Mouse (Mus musculus) myocyte (in vitro differentiated cells): Measurements from ENCODE around the gene Anxa8. TPM values are rescaled to one million over a fixed set of nuclear protein-coding genes. Genes with fewer than 3 reads are reported as not detected.

Experiments used
- H3K27me3 ChIP-seq: one replicate; pipeline ENCODE4 v1.6.1; 2011; ENCODE audit not compliant: control insufficient read depth, insufficient read depth, insufficient read length
- H3K36me3 ChIP-seq: one replicate; pipeline ENCODE4 v1.6.1; 2011; ENCODE audit not compliant: control insufficient read depth, insufficient read depth
- H3K4me2 ChIP-seq: one replicate; pipeline ENCODE4 v1.6.1; 2011; ENCODE audit warnings: low read depth, control low read depth
- H3K4me3 ChIP-seq: one replicate; pipeline ENCODE4 v1.5.1; 2011; ENCODE audit warnings: mild to moderate bottlenecking, control low read depth, moderate library complexity
- H3K79me2 ChIP-seq: one replicate; pipeline ENCODE4 v1.6.1; 2011; ENCODE audit not compliant: control insufficient read depth, insufficient read depth
- H3ac ChIP-seq: one replicate; pipeline ENCODE4 v1.6.1; 2011; ENCODE audit not compliant: control insufficient read depth, insufficient read length
- CEBPB ChIP-seq: IDR thresholded peaks from 2 replicates; pipeline ENCODE4 v1.6.1; 2011; ENCODE audit warnings: mild to moderate bottlenecking, moderate library complexity; ENCODE audit not compliant: poor library complexity, insufficient read depth, severe bottlenecking
- E2F4 ChIP-seq: IDR thresholded peaks from one replicate; pipeline ENCODE4 v1.6.1; 2011; ENCODE audit warnings: mild to moderate bottlenecking, control low read depth, moderate library complexity; ENCODE audit not compliant: insufficient read depth
- MAX ChIP-seq: IDR thresholded peaks from one replicate; pipeline ENCODE4 v1.6.1; 2011; ENCODE audit warnings: low read depth, mild to moderate bottlenecking, control low read depth
- MYOD1 ChIP-seq, 3 experiments: IDR thresholded peaks; one replicate each; pipeline ENCODE4 v1.6.1; 2011; ENCODE audit warnings: control low read depth in 2 of 3, low read depth in 2 of 3, mild to moderate bottlenecking in 2 of 3, moderate library complexity in 1 of 3; ENCODE audit not compliant: insufficient read length in 2 of 3, control insufficient read depth in 1 of 3
- MYOG ChIP-seq, 3 experiments: IDR thresholded peaks; one replicate each; pipeline ENCODE4 v1.6.1; 2011; ENCODE audit warnings: control low read depth in 2 of 3, low read depth in 2 of 3, mild to moderate bottlenecking in 2 of 3; ENCODE audit not compliant: insufficient read length in 2 of 3, control insufficient read depth in 1 of 3, insufficient read depth in 1 of 3
- POLR2A ChIP-seq: IDR thresholded peaks from one replicate; pipeline ENCODE4 v1.6.1; 2011; ENCODE audit warnings: low read depth, mild to moderate bottlenecking, control low read depth, moderate library complexity; ENCODE audit not compliant: insufficient read length
- POLR2AphosphoS2 ChIP-seq: IDR thresholded peaks from one replicate; pipeline ENCODE4 v1.6.1; 2011; ENCODE audit warnings: low read depth, control low read depth; ENCODE audit not compliant: insufficient read length
- REST ChIP-seq: IDR thresholded peaks from one replicate; pipeline ENCODE4 v1.6.1; 2011; ENCODE audit warnings: mild to moderate bottlenecking, control low read depth, moderate library complexity; ENCODE audit not compliant: insufficient read depth, insufficient read length
- SRF ChIP-seq: IDR thresholded peaks from one replicate; pipeline ENCODE4 v1.6.1; 2011; ENCODE audit warnings: low read depth; ENCODE audit not compliant: control insufficient read depth, insufficient read length
- TCF12 ChIP-seq: IDR thresholded peaks from one replicate; pipeline ENCODE4 v1.6.1; 2011; ENCODE audit warnings: mild to moderate bottlenecking, control low read depth; ENCODE audit not compliant: poor library complexity, insufficient read depth, severe bottlenecking
- TCF3 ChIP-seq: IDR thresholded peaks from one replicate; pipeline ENCODE4 v1.6.1; 2011; ENCODE audit warnings: low read depth, control low read depth; ENCODE audit not compliant: insufficient read length
- USF1 ChIP-seq: IDR thresholded peaks from one replicate; pipeline ENCODE4 v1.6.1; 2011; ENCODE audit warnings: low read depth, mild to moderate bottlenecking, control low read depth, moderate library complexity
- polyA plus RNA-seq: library from polyadenylated mRNA; unstranded; fragments of >200 nt; fragmentation: generic; extraction: Trizol; gene quantifications from one replicate; pipeline ENCODE4 v1.2.1, GENCODE M21; 2012; ENCODE audit warnings: missing spikeins

The Anxa8 gene
- polyA plus RNA-seq, 1 experiment: 85.0 TPM

DNA sequence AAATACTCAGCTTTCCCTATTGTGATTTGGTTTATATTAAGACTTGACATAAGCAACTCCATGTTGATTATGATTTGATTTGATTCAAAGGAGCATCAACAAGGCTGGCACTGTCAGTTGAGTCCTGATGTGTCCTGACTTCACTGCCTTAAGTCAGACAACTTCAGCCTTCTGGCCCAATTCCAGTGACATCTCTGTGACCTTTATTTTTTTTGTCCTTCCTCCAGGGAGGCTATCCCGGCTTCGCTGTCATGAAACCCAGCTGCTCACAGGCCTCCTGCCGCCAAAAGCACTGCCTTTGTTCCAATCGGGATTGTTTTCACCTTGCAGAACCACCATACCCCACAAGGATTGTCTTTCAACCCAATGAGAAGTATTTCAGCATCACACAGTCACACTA, 10.4 kb upstream of the Anxa8 start:
- Histone ChIP-seq H3K4me3 (no peak overlapping the region), H3K36me3 (no peaks in the 10 kb centered on the region), H3K27me3 (no peaks in the 10 kb centered on the region), H3K79me2 (no peaks in the 10 kb centered on the region), H3ac (no peak overlapping the region), H3K4me2 (no peak overlapping the region)
- TF ChIP-seq MYOG (IDR thresholded peaks at IDR 0.05; ENCODE audit: control insufficient read depth in 1 of 3, insufficient read depth in 1 of 3, insufficient read length in 2 of 3, low read depth in 2 of 3) (no peak), TCF3 (no peak), CEBPB (no peak), POLR2AphosphoS2 (no peak), USF1 (no peak), MAX (no peak), SRF (no peak), MYOD1 (IDR thresholded peaks at IDR 0.05; ENCODE audit: control insufficient read depth in 1 of 3, insufficient read length in 2 of 3, low read depth in 2 of 3) (no peak), E2F4 (no peak)

DNA sequence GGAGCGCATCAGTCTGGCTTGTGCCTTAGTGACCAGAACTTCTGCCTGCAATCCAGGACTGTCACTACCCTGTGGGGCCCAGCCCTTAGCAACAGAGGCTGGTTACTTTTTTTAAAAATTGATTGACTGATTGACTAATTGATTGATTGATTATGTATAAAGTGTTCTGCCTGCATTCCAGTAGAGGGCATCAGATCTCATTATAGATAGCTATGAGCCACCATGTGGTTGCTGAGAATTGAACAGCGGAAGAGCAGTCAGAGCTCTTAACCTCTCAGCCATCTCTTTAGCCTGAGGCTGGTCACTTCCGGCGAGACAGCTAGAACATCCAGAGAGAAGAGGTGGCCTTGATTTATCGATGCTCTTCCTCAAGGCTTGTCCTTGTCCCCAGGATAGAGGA, 8.6 kb upstream of the Anxa8 start:
- H3K36me3 ChIP-seq: no peaks in the 10 kb centered on the region
- no peak overlapping the region for H3ac ChIP-seq
- H3K4me2 ChIP-seq: no peak overlapping the region
- H3K27me3 ChIP-seq: no peaks in the 10 kb centered on the region
- H3K79me2 ChIP-seq: no peaks in the 10 kb centered on the region
- no peak overlapping the region for H3K4me3 ChIP-seq
- TF ChIP-seq TCF12 (no peak), E2F4 (no peak), CEBPB (no peak), POLR2AphosphoS2 (no peak), POLR2A (no peak), REST (no peak)

DNA sequence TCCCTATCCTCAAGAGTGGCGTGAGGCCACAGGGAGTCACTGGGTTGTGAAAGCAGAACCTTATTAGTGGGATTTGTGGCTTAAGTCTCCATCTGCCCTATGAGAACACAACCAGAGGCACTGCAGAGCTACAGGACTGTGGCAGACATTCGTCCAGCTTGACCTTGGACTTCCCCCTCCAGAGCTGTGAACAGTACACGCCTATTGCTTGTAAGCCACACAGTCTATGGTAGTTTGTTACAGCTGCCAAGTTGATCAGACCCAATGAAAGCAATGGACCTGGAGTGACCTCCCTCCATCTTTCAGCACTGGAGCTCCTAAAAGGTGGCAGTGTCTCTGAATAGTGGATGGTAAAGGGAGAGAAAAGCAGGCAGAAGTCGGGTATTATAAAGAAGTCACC, 7.5 kb upstream of the Anxa8 start:
- Histone ChIP-seq H3K4me3 (no peak overlapping the region), H3K4me2 (no peak overlapping the region), H3K36me3 (no peaks in the 10 kb centered on the region), H3K27me3 (no peaks in the 10 kb centered on the region), H3K79me2 (no peaks in the 10 kb centered on the region), H3ac (no peak overlapping the region)
- TF ChIP-seq POLR2AphosphoS2: no peak
- no peak for TF ChIP-seq MYOD1 (IDR thresholded peaks at IDR 0.05; ENCODE audit: control insufficient read depth in 1 of 3, insufficient read length in 2 of 3, low read depth in 2 of 3)
- TF ChIP-seq MYOG (IDR thresholded peaks at IDR 0.05; ENCODE audit: control insufficient read depth in 1 of 3, insufficient read depth in 1 of 3, insufficient read length in 2 of 3, low read depth in 2 of 3): no peak
- no peak for TF ChIP-seq USF1

DNA sequence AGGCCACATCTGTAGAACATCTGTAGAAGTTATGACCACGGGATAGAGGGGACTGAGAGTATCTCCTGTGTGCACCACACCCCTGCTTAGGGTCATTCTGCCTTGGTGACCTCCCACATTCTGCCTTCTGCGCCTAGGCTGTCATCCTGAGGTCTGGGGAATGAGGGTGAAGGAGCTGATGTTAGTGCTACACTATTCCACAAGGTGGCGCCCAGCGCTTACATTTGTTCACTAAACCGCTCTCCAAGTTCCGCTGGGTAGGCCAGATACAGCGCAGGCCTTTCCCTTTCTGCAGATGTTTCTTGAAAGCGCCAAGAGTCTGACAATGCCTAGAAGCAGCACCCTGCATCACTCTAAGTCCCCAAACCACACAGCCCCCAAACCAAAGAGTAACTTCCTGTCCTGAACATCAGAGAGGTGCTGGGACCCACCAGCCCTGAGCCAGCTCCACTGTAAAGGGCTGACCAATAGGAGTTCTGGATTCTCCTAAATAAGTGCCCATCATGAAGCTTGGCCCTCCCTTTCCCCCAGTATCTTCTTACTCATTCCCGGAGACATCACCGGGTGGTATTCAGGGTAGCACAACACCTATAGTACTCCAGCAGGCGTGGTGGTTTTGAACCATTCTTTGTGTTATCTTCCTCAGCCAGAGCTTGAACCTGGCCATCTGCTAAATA, 5.3 kb upstream of the Anxa8 start:
- TF ChIP-seq SRF (no peak), MYOG (IDR thresholded peaks at IDR 0.05; ENCODE audit: control insufficient read depth in 1 of 3, insufficient read depth in 1 of 3, insufficient read length in 2 of 3, low read depth in 2 of 3) (no peak), TCF3 (no peak), POLR2AphosphoS2 (no peak), MAX (no peak), USF1 (no peak), MYOD1 (IDR thresholded peaks at IDR 0.05; ENCODE audit: control insufficient read depth in 1 of 3, insufficient read length in 2 of 3, low read depth in 2 of 3) (no peak), REST (no peak), POLR2A (no peak), TCF12 (no peak), E2F4 (no peak), CEBPB (no peak)
- Histone ChIP-seq H3K4me3 (no peak overlapping the region), H3K4me2 (no peak overlapping the region), H3K27me3 (no peaks in the 10 kb centered on the region), H3K36me3 (no peaks in the 10 kb centered on the region), H3K79me2 (no peaks in the 10 kb centered on the region), H3ac (no peak overlapping the region)

DNA sequence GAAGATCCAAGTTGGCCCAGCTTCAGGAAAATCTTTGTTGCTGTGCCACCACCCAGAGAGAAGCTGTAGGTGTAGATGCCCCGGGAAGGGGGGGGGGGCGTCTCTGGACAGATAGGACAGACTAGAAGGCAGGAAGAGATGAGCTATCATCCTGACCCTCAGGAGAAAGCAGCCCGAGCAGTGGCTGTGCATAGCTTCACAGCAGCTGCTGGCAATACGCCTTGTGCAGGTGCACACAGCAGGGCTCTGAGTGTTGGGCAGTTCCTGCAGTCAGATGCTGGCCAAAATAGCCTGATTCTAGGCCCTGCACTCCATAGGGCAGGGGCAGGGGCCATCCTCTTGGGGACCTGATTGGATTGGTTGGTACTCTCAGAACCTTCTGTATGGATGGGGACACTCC, 1.0 kb downstream of the Anxa8 start:
- Histone ChIP-seq H3K4me2 (peak overlapping the region; percentile 78), H3K79me2 (peaks cover 4% of the 10 kb centered on the region), H3K36me3 (no peaks in the 10 kb centered on the region), H3K27me3 (no peaks in the 10 kb centered on the region), H3K4me3 (peak overlapping the region; percentile 16), H3ac (no peak overlapping the region)
- TF ChIP-seq POLR2AphosphoS2 (peak; percentile 4), MAX (no peak), MYOG (IDR thresholded peaks at IDR 0.05; ENCODE audit: control insufficient read depth in 1 of 3, insufficient read depth in 1 of 3, insufficient read length in 2 of 3, low read depth in 2 of 3) (no peak), TCF3 (no peak)
